In genomic region chr9:43676011-43676410, GRCm38 (mm10) we compare ENCODE assay signal across 18 mouse cellular contexts.
DNase-seq lines count a peak whose midpoint lies in the region.
"Had no signal": no experiment of that assay in that cellular context is flagged by ENCODE, and none has a peak within 500 bp of the region (broad histone marks: within the 10 kb centered on the region; RNA-seq: fewer than 3 reads in every experiment).

No protein-coding gene starts in this region.

- WGBS in hindbrain, embryonic 10.5 days, result 75% methylated on average over 2 of the region's 2 CpGs

- no peak overlapping the region for H3K4me3 ChIP-seq in hindbrain, embryonic 10.5 days
- H3K4me3 ChIP-seq: embryonic facial prominence, embryonic 10.5 days; forebrain, embryonic 15.5 days; heart, embryonic 13.5 days; hindbrain, embryonic 12.5 days; intestine, embryonic 15.5 days had no signal

- H3K9me3 ChIP-seq in hindbrain, embryonic 10.5 days, result no peaks in the 10 kb centered on the region
- H3K9me3 ChIP-seq: embryonic facial prominence, embryonic 10.5 days; forebrain, embryonic 15.5 days; heart, embryonic 13.5 days; hindbrain, embryonic 12.5 days; intestine, embryonic 15.5 days had no signal

- peaks cover 41% of the 10 kb centered on the region for H3K4me1 ChIP-seq in hindbrain, embryonic 10.5 days (replicated peaks)

- no peaks in the 10 kb centered on the region for H3K36me3 ChIP-seq in hindbrain, embryonic 10.5 days
- H3K36me3 ChIP-seq: embryonic facial prominence, embryonic 10.5 days; forebrain, embryonic 15.5 days; heart, embryonic 13.5 days; hindbrain, embryonic 12.5 days; intestine, embryonic 15.5 days had no signal

- H3K27me3 ChIP-seq in hindbrain, embryonic 10.5 days (ENCODE audit: insufficient read depth, poor library complexity, severe bottlenecking), result peaks cover 15% of the 10 kb centered on the region

- H3K27ac ChIP-seq in hindbrain, embryonic 10.5 days, result no peak overlapping the region
- H3K27ac ChIP-seq: embryonic facial prominence, embryonic 10.5 days; forebrain, embryonic 15.5 days; heart, embryonic 13.5 days; hindbrain, embryonic 12.5 days; intestine, embryonic 15.5 days had no signal

- peak; percentile 24 for DNase-seq in urinary bladder, postnatal 25 days (ENCODE audit: low spot score)
- DNase-seq in urinary bladder, postnatal 10 days (ENCODE audit: low spot score), result no peak
- peak; percentile 61 for DNase-seq in Muller cell, postnatal 12 days (ENCODE audit: inconsistent ontology term)
- DNase-seq in fat pad, adult 2 months (ENCODE audit: extremely low read depth, low read depth, low spot score), result peak; percentile 3
- no peak for DNase-seq in hindbrain, embryonic 10.5 days (ENCODE audit: low spot score)
- no peak for DNase-seq in lung, postnatal 25 days (ENCODE audit: low spot score)
- DNase-seq in ovary, postnatal 14 days (ENCODE audit: low spot score), result no peak
- DNase-seq: adrenal gland, adult 2 months; adrenal gland, postnatal 25 days; cerebellum, adult 2 months; gastrocnemius, postnatal 36 days; heart, adult 11 months; heart, postnatal 36 days had no signal

Comparison
In these comparisons a context has a peak if more than half of its experiments do, and no peak if none do; other contexts are left out.
1. DNase-seq: peak in urinary bladder, postnatal 25 days (single experiment), Muller cell, postnatal 12 days (single experiment) and fat pad, adult 2 months (single experiment); none in urinary bladder, postnatal 10 days (single experiment), hindbrain, embryonic 10.5 days (single experiment), lung, postnatal 25 days (single experiment) and ovary, postnatal 14 days (single experiment).